Mouse (Mus musculus) MEL (cell line): ENCODE results near the gene Rpap1.

Experiments
- EP300 ChIP-seq, 2 experiments: IDR thresholded peaks; 2 replicates each; pipeline ENCODE4 v1.6.1; 2011; ENCODE audit warnings: improper control_type of control experiment in 2 of 2, low read length in 2 of 2, low read depth in 1 of 2, mild to moderate bottlenecking in 1 of 2
- POLR2A ChIP-seq, 2 experiments: IDR thresholded peaks; 2 replicates each; pipeline ENCODE4 v1.6.1; 2011 to 2012; ENCODE audit warnings: low read length in 2 of 2, mild to moderate bottlenecking in 2 of 2, control low read depth in 1 of 2, improper control_type of control experiment in 1 of 2, low read depth in 1 of 2, moderate library complexity in 1 of 2; ENCODE audit not compliant: control insufficient read depth in 1 of 2, insufficient read depth in 1 of 2, poor library complexity in 1 of 2

- no peak for TF ChIP-seq POLR2A (IDR thresholded peaks at IDR 0.05; ENCODE audit: control insufficient read depth in 1 of 2, insufficient read depth in 1 of 2, low read depth in 1 of 2, low read length in 2 of 2, poor library complexity in 1 of 2)
- TF ChIP-seq EP300 (IDR thresholded peaks at IDR 0.05; ENCODE audit: low read depth in 1 of 2, low read length in 2 of 2), result no peak
Measured at GRCm38 (mm10) chr2:119834231-119834630, 46.9 kb upstream of the Rpap1 start.
